Mouse (Mus musculus) frontal cortex, adult (tissue): ENCODE results near the gene Trim65.
"Not testable (repeated sequence)": the region's sequence is repeated elsewhere in the genome, so short reads cannot be mapped to it uniquely, and the experiment has no call there.

Experiments
- ATAC-seq: cut with Nextera tagmentation; 2 replicates; pipeline ENCODE4 v1.9.2; 2017; ENCODE audit warnings: mild to moderate bottlenecking, moderate library complexity, mixed read lengths; ENCODE audit not compliant: low TSS enrichment

The Trim65 gene

GRCm38 (mm10) chr11:116138468-116139138 is 7.7 kb upstream of the Trim65 start, which contains the start of gene Mrpl38:
Gene Mrpl38, minus strand, starts transcription at chr11:116138868.
- ATAC-seq: peak; percentile 69

- ATAC-seq: no peak
These were observed 7.2 kb upstream of the Trim65 start for GRCm38 (mm10) chr11:116138096-116138467.

GRCm38 (mm10) chr11:116134171-116134570 is 3.2 kb upstream of the Trim65 start:
- no peak for ATAC-seq

- no peak for ATAC-seq
These were observed 2.6 kb upstream of the Trim65 start for GRCm38 (mm10) chr11:116133497-116133896.

GRCm38 (mm10) chr11:116132366-116133333 is 1.7 kb upstream of the Trim65 start:
- no peak for ATAC-seq

- ATAC-seq: no peak
These were observed 632 bp upstream of the Trim65 start for GRCm38 (mm10) chr11:116131349-116132170.

- ATAC-seq: no peak
These were observed 888 bp downstream of the Trim65 start for GRCm38 (mm10) chr11:116129993-116130487.

GRCm38 (mm10) chr11:116129091-116129790 is 1.7 kb downstream of the Trim65 start:
- ATAC-seq: no peak

GRCm38 (mm10) chr11:116127986-116128385 is 2.9 kb downstream of the Trim65 start:
- ATAC-seq: no peak

- no peak for ATAC-seq
These were observed 3.6 kb downstream of the Trim65 start, which contains the start of gene Trim47 for GRCm38 (mm10) chr11:116127156-116127980. Gene Trim47, minus strand, starts transcription at chr11:116127210.

GRCm38 (mm10) chr11:116126261-116126660 is 4.7 kb downstream of the Trim65 start:
- no peak for ATAC-seq

GRCm38 (mm10) chr11:116121731-116122245 is 9.1 kb downstream of the Trim65 start:
- not testable (repeated sequence) for ATAC-seq

GRCm38 (mm10) chr11:116117819-116118218 is 13.1 kb downstream of the Trim65 start:
- no peak for ATAC-seq

GRCm38 (mm10) chr11:116117241-116117640 is 13.7 kb downstream of the Trim65 start:
- ATAC-seq: no peak

GRCm38 (mm10) chr11:116111611-116112203 is 19.2 kb downstream of the Trim65 start:
- no peak for ATAC-seq

- ATAC-seq: no peak
These were observed 19.9 kb downstream of the Trim65 start for GRCm38 (mm10) chr11:116111067-116111466.

GRCm38 (mm10) chr11:116110540-116110939 is 20.4 kb downstream of the Trim65 start:
- ATAC-seq: no peak

- ATAC-seq: no peak
These were observed 20.8 kb downstream of the Trim65 start for GRCm38 (mm10) chr11:116110131-116110530.

- ATAC-seq: no peak
These were observed 21.4 kb downstream of the Trim65 start for GRCm38 (mm10) chr11:116109441-116110081.
